Mouse (Mus musculus): ENCODE measurements around the gene Pmepa1. TPM values are rescaled to one million over a fixed set of nuclear protein-coding genes. Genes with fewer than 3 reads are reported as not detected.

The Pmepa1 gene
- polyA plus RNA-seq, 1 experiment = not detected

DNA sequence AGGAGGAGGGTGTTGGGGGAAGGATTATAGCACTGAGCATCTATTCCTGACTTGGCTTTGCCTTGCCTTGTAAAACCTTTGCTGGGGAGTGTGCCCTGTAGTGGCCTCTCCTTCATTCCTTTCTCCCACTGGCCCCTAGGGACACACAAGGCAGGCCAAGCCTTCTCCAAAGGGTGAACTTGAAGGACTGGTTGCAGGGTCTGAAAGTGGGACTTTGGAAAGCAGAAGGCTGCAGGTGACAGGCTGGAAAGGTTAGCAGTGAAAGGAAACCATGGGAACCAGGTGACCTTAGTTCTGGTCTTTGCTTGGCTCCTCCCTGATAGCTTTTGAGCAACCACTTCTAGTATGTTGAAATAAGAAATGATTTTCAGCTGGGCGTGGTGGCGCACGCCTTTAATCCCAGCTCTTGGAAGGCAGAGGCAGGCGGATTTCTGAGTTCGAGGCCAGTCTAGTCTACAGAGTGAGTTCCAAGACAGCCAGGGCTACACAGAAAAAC lies 58.5 kb downstream of the Pmepa1 start:
- WGBS = 98% methylated on average over 5 of the region's 5 CpGs
- Histone ChIP-seq H3K4me1 (ENCODE audit: control insufficient read depth, insufficient read depth, low read length) (0 out of 2 replicates have a peak, but pooled peaks cover 3% of the 10 kb centered on the region), H3K27ac (ENCODE audit: insufficient read depth, low read depth, low read length) (no peak overlapping the region), H3K4me3 (ENCODE audit: insufficient read depth, low read depth, low read length) (no peak overlapping the region)
- TF ChIP-seq POLR2A (IDR thresholded peaks at IDR 0.05; ENCODE audit: insufficient read depth, low read depth, low read length) (no peak), CTCF (IDR thresholded peaks at IDR 0.05; ENCODE audit: insufficient read depth, low read depth, low read length) (no peak)

GRCm38 (mm10) chr2:173217246-173217645 lies 59.1 kb downstream of the Pmepa1 start:
- TF ChIP-seq CTCF (IDR thresholded peaks at IDR 0.05; ENCODE audit: insufficient read depth, low read depth, low read length) (no peak), POLR2A (IDR thresholded peaks at IDR 0.05; ENCODE audit: insufficient read depth, low read depth, low read length) (no peak)
- Histone ChIP-seq H3K27ac (ENCODE audit: insufficient read depth, low read depth, low read length) (no peak overlapping the region), H3K4me3 (ENCODE audit: insufficient read depth, low read depth, low read length) (no peak overlapping the region), H3K4me1 (ENCODE audit: control insufficient read depth, insufficient read depth, low read length) (0 out of 2 replicates have a peak, but pooled peaks cover 3% of the 10 kb centered on the region)
- WGBS = 79% methylated on average over 3 of the region's 3 CpGs

- H3K4me1 ChIP-seq (ENCODE audit: control insufficient read depth, insufficient read depth, low read length) = 0 out of 2 replicates have a peak, but pooled peaks cover 3% of the 10 kb centered on the region
- WGBS = 90% methylated on average over 7 of the region's 7 CpGs
- TF ChIP-seq POLR2A (IDR thresholded peaks at IDR 0.05; ENCODE audit: insufficient read depth, low read depth, low read length) (no peak), CTCF (IDR thresholded peaks at IDR 0.05; ENCODE audit: insufficient read depth, low read depth, low read length) (no peak)
- no peak overlapping the region for H3K4me3 ChIP-seq (ENCODE audit: insufficient read depth, low read depth, low read length)
- H3K27ac ChIP-seq (ENCODE audit: insufficient read depth, low read depth, low read length) = no peak overlapping the region
These were observed 59.5 kb downstream of the Pmepa1 start for GRCm38 (mm10) chr2:173216840-173217239.

GRCm38 (mm10) chr2:173212227-173212626 lies 64.1 kb downstream of the Pmepa1 start:
- WGBS = 86% methylated on average over 4 of the region's 4 CpGs
- Histone ChIP-seq H3K4me3 (ENCODE audit: insufficient read depth, low read depth, low read length) (no peak overlapping the region), H3K27ac (ENCODE audit: insufficient read depth, low read depth, low read length) (no peak overlapping the region), H3K4me1 (ENCODE audit: control insufficient read depth, insufficient read depth, low read length) (no peaks in the 10 kb centered on the region)
- TF ChIP-seq CTCF (IDR thresholded peaks at IDR 0.05; ENCODE audit: insufficient read depth, low read depth, low read length) (no peak), POLR2A (IDR thresholded peaks at IDR 0.05; ENCODE audit: insufficient read depth, low read depth, low read length) (no peak)

DNA sequence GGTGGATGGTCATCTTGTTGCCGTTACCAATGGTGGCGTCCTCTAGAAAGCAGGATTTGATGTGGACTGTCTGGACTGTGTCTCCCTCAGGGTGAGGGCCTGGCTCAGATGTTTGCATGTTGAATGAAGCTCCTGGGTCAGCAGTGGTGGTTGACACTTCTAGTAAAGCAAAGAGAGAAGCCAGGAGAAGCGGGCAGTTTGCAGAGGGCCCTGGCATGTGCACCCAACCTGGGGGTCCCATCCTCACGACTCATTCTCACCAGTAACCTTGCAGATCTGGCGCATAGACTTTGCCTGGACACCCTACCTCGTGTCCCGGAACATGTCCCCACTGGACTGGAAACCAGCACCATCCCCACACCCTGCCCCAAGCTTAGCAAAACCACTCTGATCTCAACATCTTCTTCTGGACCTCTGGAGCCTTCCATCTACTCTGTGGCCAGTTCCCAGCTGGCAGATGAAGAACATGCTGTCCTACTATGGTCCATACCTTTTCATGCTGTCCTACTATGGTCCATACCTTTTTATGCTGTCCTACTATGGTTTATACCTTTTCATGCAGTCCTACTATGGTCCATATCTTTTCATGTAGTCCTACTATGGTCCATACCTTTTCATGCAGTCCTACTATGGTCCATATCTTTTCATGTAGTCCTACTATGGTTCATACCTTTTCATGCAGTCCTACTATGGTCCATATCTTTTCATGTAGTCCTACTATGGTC lies 67.1 kb downstream of the Pmepa1 start:
- WGBS = 97% methylated on average over 7 of the region's 7 CpGs
- Histone ChIP-seq H3K27ac (ENCODE audit: insufficient read depth, low read depth, low read length) (no peak overlapping the region), H3K4me3 (ENCODE audit: insufficient read depth, low read depth, low read length) (no peak overlapping the region), H3K4me1 (ENCODE audit: control insufficient read depth, insufficient read depth, low read length) (no peaks in the 10 kb centered on the region)
- no peak for TF ChIP-seq CTCF (IDR thresholded peaks at IDR 0.05; ENCODE audit: insufficient read depth, low read depth, low read length)
- TF ChIP-seq POLR2A (IDR thresholded peaks at IDR 0.05; ENCODE audit: insufficient read depth, low read depth, low read length) = no peak

DNA sequence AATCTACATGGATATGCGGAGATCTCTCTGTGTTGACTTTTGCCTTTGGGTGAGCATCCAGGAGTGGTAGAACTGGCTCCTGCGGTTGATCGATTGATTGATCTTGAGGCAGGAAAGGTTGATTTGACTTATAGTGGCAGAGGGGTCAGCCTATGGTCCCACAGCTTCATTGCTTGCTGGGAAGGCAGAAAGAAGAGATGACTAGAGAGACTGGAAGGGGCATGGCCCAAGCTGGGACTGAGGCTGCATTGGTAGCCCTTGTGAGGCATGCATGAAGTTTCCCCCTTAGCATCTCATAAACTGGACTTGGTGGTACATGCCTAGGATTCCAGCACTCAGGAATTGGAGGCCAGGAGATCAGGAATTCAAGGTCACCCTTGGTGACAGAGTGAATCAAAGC lies 69.3 kb downstream of the Pmepa1 start:
- H3K4me3 ChIP-seq (ENCODE audit: insufficient read depth, low read depth, low read length) = no peak overlapping the region
- no peak overlapping the region for H3K27ac ChIP-seq (ENCODE audit: insufficient read depth, low read depth, low read length)
- WGBS = 98% methylated on average over 3 of the region's 3 CpGs
- no peaks in the 10 kb centered on the region for H3K4me1 ChIP-seq (ENCODE audit: control insufficient read depth, insufficient read depth, low read length)
- TF ChIP-seq POLR2A (IDR thresholded peaks at IDR 0.05; ENCODE audit: insufficient read depth, low read depth, low read length) (no peak), CTCF (IDR thresholded peaks at IDR 0.05; ENCODE audit: insufficient read depth, low read depth, low read length) (no peak)

GRCm38 (mm10) chr2:173205563-173206099 lies 70.7 kb downstream of the Pmepa1 start:
- Histone ChIP-seq H3K4me1 (ENCODE audit: control insufficient read depth, insufficient read depth, low read length) (no peaks in the 10 kb centered on the region), H3K4me3 (ENCODE audit: insufficient read depth, low read depth, low read length) (no peak overlapping the region), H3K27ac (ENCODE audit: insufficient read depth, low read depth, low read length) (no peak overlapping the region)
- 94% methylated on average over 14 of the region's 14 CpGs for WGBS
- TF ChIP-seq POLR2A (IDR thresholded peaks at IDR 0.05; ENCODE audit: insufficient read depth, low read depth, low read length) = no peak
- TF ChIP-seq CTCF (IDR thresholded peaks at IDR 0.05; ENCODE audit: insufficient read depth, low read depth, low read length) = no peak

- no peak overlapping the region for H3K27ac ChIP-seq (ENCODE audit: insufficient read depth, low read depth, low read length)
- no peaks in the 10 kb centered on the region for H3K4me1 ChIP-seq (ENCODE audit: control insufficient read depth, insufficient read depth, low read length)
- WGBS = 75% methylated on average over 4 of the region's 4 CpGs
- TF ChIP-seq CTCF (IDR thresholded peaks at IDR 0.05; ENCODE audit: insufficient read depth, low read depth, low read length) (no peak), POLR2A (IDR thresholded peaks at IDR 0.05; ENCODE audit: insufficient read depth, low read depth, low read length) (no peak)
- H3K4me3 ChIP-seq (ENCODE audit: insufficient read depth, low read depth, low read length) = no peak overlapping the region
These were observed 71.7 kb downstream of the Pmepa1 start for GRCm38 (mm10) chr2:173204671-173205070.

GRCm38 (mm10) chr2:173203726-173204125 lies 72.6 kb downstream of the Pmepa1 start:
- 86% methylated on average over 3 of the region's 3 CpGs for WGBS
- TF ChIP-seq CTCF (IDR thresholded peaks at IDR 0.05; ENCODE audit: insufficient read depth, low read depth, low read length) (no peak), POLR2A (IDR thresholded peaks at IDR 0.05; ENCODE audit: insufficient read depth, low read depth, low read length) (no peak)
- H3K4me1 ChIP-seq (ENCODE audit: control insufficient read depth, insufficient read depth, low read length) = no peaks in the 10 kb centered on the region
- no peak overlapping the region for H3K27ac ChIP-seq (ENCODE audit: insufficient read depth, low read depth, low read length)
- no peak overlapping the region for H3K4me3 ChIP-seq (ENCODE audit: insufficient read depth, low read depth, low read length)

Measured in olfactory bulb, adult 2 months (tissue).